Mouse (Mus musculus): Measurements from ENCODE around the gene Olfr108.

Olfr108 gene

GRCm38 (mm10) chr17:37445180-37445579 is at the start of gene Olfr108:
TSS of gene Olfr108 (plus strand) at chr17:37445480.
- DNase-seq: no peak

DNA sequence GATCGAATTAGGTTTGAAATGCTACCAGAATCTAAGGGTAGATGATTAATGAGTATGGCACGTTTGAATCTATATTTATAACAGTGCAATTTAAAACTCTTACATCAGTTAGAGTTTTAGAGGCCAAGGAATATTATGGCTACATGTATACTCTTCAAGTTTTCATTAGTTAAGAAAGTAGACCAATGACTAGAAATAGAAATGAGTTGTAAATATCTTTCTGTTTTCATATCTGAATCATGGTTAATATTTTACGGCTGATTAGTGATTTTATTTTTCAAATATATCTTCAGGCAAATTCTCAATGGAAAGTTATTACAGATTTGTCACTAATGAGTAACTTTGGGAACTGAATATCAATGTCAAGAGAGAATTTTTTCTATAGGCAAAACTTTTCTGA is 46.4 kb upstream of the Olfr108 start, which contains the start of gene Olfr107:
Olfr107 (plus strand) TSS at position 301 of the 400 bp plus-strand sequence.
- DNase-seq: no peak

- no peak for DNase-seq
Observed at GRCm38 (mm10) chr17:37413380-37413779, 31.9 kb upstream of the Olfr108 start.

- no peak for DNase-seq
Observed at GRCm38 (mm10) chr17:37458616-37459015, 13.3 kb downstream of the Olfr108 start, which contains the start of gene Olfr109. TSS of gene Olfr109 (plus strand) at chr17:37458916.

DNA sequence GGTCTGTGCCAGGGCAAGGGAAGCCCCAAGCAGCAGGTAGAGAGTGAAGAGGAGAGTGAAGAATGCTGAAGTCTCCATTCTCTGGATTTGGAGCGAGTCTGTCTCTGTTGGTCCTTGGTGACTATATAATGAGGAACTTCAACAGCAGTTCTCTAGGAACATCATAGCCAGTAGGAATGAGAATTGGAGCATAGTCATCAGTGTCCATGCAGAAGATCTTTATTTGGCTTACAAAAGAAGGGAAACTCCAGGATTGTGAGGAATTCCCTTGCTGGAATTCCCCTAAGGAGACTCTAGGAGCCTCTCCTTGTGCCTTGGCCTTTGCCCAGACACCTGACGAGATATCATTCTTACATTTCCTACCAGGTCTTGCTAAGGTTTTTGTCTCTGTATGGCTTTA is 38.2 kb downstream of the Olfr108 start, which contains the start of gene H2-M2:
H2-M2 (minus strand) TSS at position 101 of the 400 bp plus-strand sequence.
- no peak for DNase-seq

- DNase-seq: no peak
Observed at GRCm38 (mm10) chr17:37491930-37492518, 46.7 kb downstream of the Olfr108 start, which contains the start of gene Olfr110. TSS of gene Olfr110 (plus strand) at chr17:37492468.

Measured in cerebellum, postnatal 10 days (tissue).